Mouse (Mus musculus) hindbrain, embryonic 13.5 days (tissue): ENCODE measurements around the gene Rps6ka2. TPM values are rescaled to one million over a fixed set of nuclear protein-coding genes. Genes with fewer than 3 reads are reported as not detected.
A peak's percentile ranks its signal among the peaks of the same experiment; 100 is the strongest.
"Not testable (repeated sequence)": the region's sequence is repeated elsewhere in the genome, so short reads cannot be mapped to it uniquely, and the experiment has no call there.

Experiments
- ATAC-seq: fragments of 200-750 bp; cut with Nextera tagmentation; 2 replicates; pipeline ENCODE4 v1.8.0; 2017; ENCODE audit warnings: moderate TSS enrichment; ENCODE audit not compliant: low FRiP score
- H3K27ac ChIP-seq: fragments of 300-500 bp; sonication (generic); 2 replicates; pipeline ENCODE4 v1.5.1; 2015; ENCODE audit warnings: inconsistent platforms, mild to moderate bottlenecking, moderate library complexity
- H3K27me3 ChIP-seq: fragments of 300-500 bp; sonication (generic); 2 replicates; pipeline ENCODE4 v1.6.1; 2015; ENCODE audit warnings: mild to moderate bottlenecking, inconsistent platforms
- H3K36me3 ChIP-seq: fragments of 300-500 bp; sonication (generic); 2 replicates; pipeline ENCODE4 v1.6.1; 2015; ENCODE audit warnings: mild to moderate bottlenecking, inconsistent platforms
- H3K4me1 ChIP-seq: fragments of 300-500 bp; sonication (generic); replicated peaks from 2 replicates; pipeline ENCODE4 v1.6.1; 2015; ENCODE audit warnings: inconsistent platforms
- H3K4me2 ChIP-seq: fragments of 300-500 bp; sonication (generic); 2 replicates; pipeline ENCODE4 v1.6.1; 2015; ENCODE audit warnings: inconsistent platforms, mild to moderate bottlenecking, moderate library complexity
- H3K4me3 ChIP-seq: fragments of 300-500 bp; sonication (generic); 2 replicates; pipeline ENCODE4 v1.5.1; 2015; ENCODE audit warnings: mild to moderate bottlenecking, inconsistent platforms
- H3K9ac ChIP-seq: fragments of 300-500 bp; sonication (generic); 2 replicates; pipeline ENCODE4 v1.6.1; 2015; ENCODE audit warnings: mild to moderate bottlenecking, inconsistent platforms
- H3K9me3 ChIP-seq: fragments of 300-500 bp; sonication (generic); 2 replicates; pipeline ENCODE4 v1.6.1; 2016; ENCODE audit warnings: inconsistent platforms
- WGBS: fragments of 180-500 bp; shearing (Covaris S2); methylation state at CpG from one replicate; pipeline ENCODE4 v1.1.7; 2015; 5-methylcytosine and 5-hydroxymethylcytosine counted together
- polyA plus RNA-seq: library from polyadenylated mRNA; unstranded; fragments of >200 nt; fragmentation: Nextera tagmentation; extraction: Ambion mirVana; gene quantifications from 2 replicates; pipeline ENCODE4 v1.2.1, GENCODE M21; 2015

The Rps6ka2 gene
- polyA plus RNA-seq, 1 experiment from 2014 or later = 21.2 TPM

DNA sequence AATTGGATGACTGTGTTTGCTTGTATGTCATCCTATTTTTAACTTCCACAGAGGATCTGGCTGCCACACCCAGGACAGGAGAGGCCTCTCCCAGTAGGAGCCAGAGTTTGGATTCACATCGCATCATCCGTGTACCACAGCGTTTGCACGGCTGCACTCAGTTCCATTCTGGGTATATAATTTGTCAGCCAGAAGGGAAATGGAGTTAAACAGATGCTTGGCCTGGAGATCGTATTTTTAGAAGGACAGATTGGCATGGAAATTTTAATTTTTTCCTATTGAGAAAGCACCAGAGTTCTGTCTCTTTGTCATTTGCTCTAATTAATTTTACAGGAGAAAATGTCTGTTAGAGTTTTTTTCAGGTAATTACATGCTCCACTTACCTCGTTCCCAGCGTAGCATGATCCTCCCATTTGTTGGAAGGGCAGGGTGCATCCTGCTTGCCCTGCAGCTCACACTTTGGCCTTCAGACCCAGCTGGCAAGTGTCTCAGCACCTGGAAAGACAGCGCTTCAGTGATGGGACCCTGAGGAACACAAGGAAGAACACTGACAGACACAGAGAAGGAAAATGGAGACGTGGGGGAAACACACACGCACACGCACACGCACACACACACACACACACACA is 116.6 kb downstream of the Rps6ka2 start:
- H3K4me3 ChIP-seq = no peak overlapping the region
- H3K27me3 ChIP-seq = no peaks in the 10 kb centered on the region
- no peak for ATAC-seq
- H3K4me2 ChIP-seq = no peak overlapping the region
- peaks cover 33% of the 10 kb centered on the region for H3K4me1 ChIP-seq
- peak overlapping the region; percentile 49 for H3K27ac ChIP-seq
- H3K36me3 ChIP-seq = peaks cover 53% of the 10 kb centered on the region
- no peaks in the 10 kb centered on the region for H3K9me3 ChIP-seq
- no peak overlapping the region for H3K9ac ChIP-seq
- WGBS = 75% methylated on average over 11 of the region's 12 CpGs

DNA sequence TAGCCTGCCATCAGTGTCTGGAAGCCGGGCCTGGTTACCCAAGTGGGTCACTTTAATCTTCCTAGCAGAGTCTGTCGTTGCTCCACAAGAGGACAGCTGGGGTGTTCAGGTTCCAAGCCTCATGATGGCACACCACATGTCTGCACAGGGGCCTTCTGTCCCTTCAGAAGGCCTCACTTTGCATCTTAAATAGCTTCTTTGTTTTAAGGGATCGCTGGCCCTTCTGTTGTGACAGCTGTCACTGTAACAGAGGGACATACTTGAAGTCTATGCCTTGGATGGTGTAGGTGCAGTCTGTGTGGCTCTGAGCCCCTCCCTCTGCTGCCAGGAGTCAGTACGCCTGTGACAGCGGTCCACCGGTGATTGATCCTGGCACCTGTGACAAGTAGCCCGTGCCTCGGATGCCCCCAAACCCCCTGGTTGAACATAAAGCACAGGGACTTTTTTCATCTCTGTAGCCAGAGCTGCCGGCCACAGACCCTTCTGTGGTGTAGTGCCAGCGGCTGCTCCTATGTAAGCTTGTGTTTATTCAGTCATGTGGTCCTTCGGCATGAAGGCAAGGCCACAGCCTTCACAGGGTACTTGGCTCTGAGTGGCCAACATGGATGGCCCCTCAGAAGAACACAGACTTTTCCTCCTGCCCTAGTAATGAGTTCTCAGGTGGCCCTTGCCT is 122.2 kb downstream of the Rps6ka2 start:
- 0 out of 2 replicates have a peak, but pooled peaks have one; percentile 66 for ATAC-seq
- Histone ChIP-seq H3K4me1 (peaks cover 12% of the 10 kb centered on the region), H3K27ac (no peak overlapping the region), H3K4me2 (no peak overlapping the region), H3K36me3 (peaks cover 59% of the 10 kb centered on the region), H3K4me3 (no peak overlapping the region), H3K9me3 (no peaks in the 10 kb centered on the region), H3K27me3 (no peaks in the 10 kb centered on the region), H3K9ac (0 out of 2 replicates have a peak overlapping the region, but pooled peaks have one; percentile 19)
- 59% methylated on average over 11 of the region's 11 CpGs for WGBS

GRCm38 (mm10) chr17:7306278-7307196 is 136.6 kb downstream of the Rps6ka2 start:
- not testable (repeated sequence) for H3K27me3 ChIP-seq, H3K9me3 ChIP-seq, H3K27ac ChIP-seq, H3K4me2 ChIP-seq, H3K4me3 ChIP-seq, H3K36me3 ChIP-seq, H3K4me1 ChIP-seq, H3K9ac ChIP-seq
- ATAC-seq = peak; percentile 90
- 62% methylated on average over 8 of the region's 8 CpGs for WGBS

DNA sequence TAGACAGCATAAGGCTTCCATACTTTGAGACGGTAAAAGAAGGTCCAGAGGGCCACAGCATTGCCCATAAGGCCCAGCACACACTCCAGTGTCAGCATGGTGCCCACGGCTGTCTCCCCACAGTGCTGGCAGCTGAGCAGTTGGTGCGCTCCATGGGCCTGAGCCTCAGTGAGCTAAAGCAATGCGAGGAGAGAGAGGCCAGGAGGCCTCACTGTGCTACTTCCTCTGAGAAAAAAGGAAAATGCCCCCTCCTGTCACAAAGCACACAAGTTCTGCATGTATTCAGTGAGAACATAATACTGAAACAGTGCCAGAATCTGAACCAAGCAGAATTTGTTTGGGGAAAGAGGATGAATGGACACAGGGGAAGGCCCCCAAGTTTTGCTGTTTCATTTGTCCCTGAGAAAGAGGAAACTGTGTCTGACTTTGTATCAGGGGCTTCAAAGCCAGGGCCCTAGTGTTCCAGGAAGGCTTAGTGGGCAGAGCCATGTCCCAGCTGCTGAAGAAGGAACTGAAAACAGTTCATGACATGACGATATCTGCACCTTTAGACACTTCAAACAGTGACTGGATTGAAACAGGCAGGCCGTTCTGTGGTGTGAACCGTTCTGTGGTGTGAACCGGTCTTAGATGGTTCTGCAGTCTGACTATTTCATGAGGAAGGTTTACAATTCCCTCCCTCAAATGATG is 145.9 kb downstream of the Rps6ka2 start:
- H3K27me3 ChIP-seq, H3K9ac ChIP-seq, H3K4me2 ChIP-seq, H3K4me3 ChIP-seq, H3K36me3 ChIP-seq, H3K4me1 ChIP-seq, H3K9me3 ChIP-seq, H3K27ac ChIP-seq, ATAC-seq: not testable (repeated sequence)
- 79% methylated on average over 7 of the region's 8 CpGs for WGBS

GRCm38 (mm10) chr17:7319789-7320188 is 149.9 kb downstream of the Rps6ka2 start:
- H3K4me1 ChIP-seq = not testable (repeated sequence)
- WGBS = 91% methylated on average over 6 of the region's 6 CpGs

GRCm38 (mm10) chr17:7324346-7324745 is 154.4 kb downstream of the Rps6ka2 start, which contains the start of gene Tcp10a:
Gene Tcp10a, plus strand, starts transcription at chr17:7324646.
- not testable (repeated sequence) for H3K4me3 ChIP-seq, H3K27me3 ChIP-seq, H3K9ac ChIP-seq, H3K4me2 ChIP-seq, ATAC-seq, H3K27ac ChIP-seq, H3K9me3 ChIP-seq, H3K4me1 ChIP-seq, H3K36me3 ChIP-seq
- 94% methylated on average over 5 of the region's 5 CpGs for WGBS

More at GRCm38 (mm10) chr17:7319789-7320188, 149.9 kb downstream of the Rps6ka2 start:
- not testable (repeated sequence) for H3K27me3 ChIP-seq, ATAC-seq, H3K36me3 ChIP-seq, H3K4me2 ChIP-seq, H3K27ac ChIP-seq, H3K4me3 ChIP-seq, H3K9me3 ChIP-seq, H3K9ac ChIP-seq

- WGBS = 91% methylated on average over 8 of the region's 8 CpGs
- H3K4me1 ChIP-seq = not testable (repeated sequence)
Measured at GRCm38 (mm10) chr17:7326415-7326814, 156.5 kb downstream of the Rps6ka2 start.

GRCm38 (mm10) chr17:7332745-7333144 is 162.8 kb downstream of the Rps6ka2 start:
- not testable (repeated sequence) for H3K4me2 ChIP-seq, H3K4me1 ChIP-seq, H3K9ac ChIP-seq, H3K27me3 ChIP-seq, ATAC-seq, H3K4me3 ChIP-seq, H3K27ac ChIP-seq, H3K9me3 ChIP-seq, H3K36me3 ChIP-seq
- WGBS = 85% methylated on average over 3 of the region's 5 CpGs

More at GRCm38 (mm10) chr17:7326415-7326814, 156.5 kb downstream of the Rps6ka2 start:
- H3K36me3 ChIP-seq, H3K27ac ChIP-seq, H3K9ac ChIP-seq, H3K4me2 ChIP-seq, H3K4me3 ChIP-seq, ATAC-seq, H3K9me3 ChIP-seq, H3K27me3 ChIP-seq: not testable (repeated sequence)

GRCm38 (mm10) chr17:7337381-7337780 is 167.5 kb downstream of the Rps6ka2 start:
- not testable (repeated sequence) for H3K27ac ChIP-seq, ATAC-seq
- 58% methylated on average over 9 of the region's 9 CpGs for WGBS

DNA sequence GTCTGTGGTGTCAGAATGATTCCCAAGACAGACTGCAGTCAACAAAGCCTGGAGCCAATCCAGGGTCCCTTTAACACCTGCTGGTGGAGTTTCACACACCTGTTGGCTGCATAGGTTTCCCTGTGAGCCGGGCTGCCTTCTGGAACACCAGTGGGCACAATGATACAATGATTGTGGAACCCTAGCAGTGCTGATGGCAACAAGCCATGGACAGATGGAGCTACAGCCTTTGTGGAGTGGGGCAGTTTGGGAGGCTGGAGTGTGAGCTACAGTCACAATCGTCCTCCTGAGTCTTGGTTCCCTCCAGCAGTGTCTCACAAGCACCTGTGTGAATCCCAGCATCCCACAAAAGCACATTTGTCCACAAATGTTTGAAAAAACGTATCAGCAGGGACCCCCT is 178.8 kb downstream of the Rps6ka2 start:
- not testable (repeated sequence) for H3K27me3 ChIP-seq, H3K27ac ChIP-seq, H3K36me3 ChIP-seq, H3K9me3 ChIP-seq, H3K9ac ChIP-seq, H3K4me1 ChIP-seq, H3K4me2 ChIP-seq, H3K4me3 ChIP-seq, ATAC-seq
- 68% methylated on average over 2 of the region's 3 CpGs for WGBS

More at GRCm38 (mm10) chr17:7337381-7337780, 167.5 kb downstream of the Rps6ka2 start:
- not testable (repeated sequence) for H3K4me1 ChIP-seq, H3K4me3 ChIP-seq, H3K9me3 ChIP-seq, H3K9ac ChIP-seq, H3K4me2 ChIP-seq, H3K36me3 ChIP-seq, H3K27me3 ChIP-seq

DNA sequence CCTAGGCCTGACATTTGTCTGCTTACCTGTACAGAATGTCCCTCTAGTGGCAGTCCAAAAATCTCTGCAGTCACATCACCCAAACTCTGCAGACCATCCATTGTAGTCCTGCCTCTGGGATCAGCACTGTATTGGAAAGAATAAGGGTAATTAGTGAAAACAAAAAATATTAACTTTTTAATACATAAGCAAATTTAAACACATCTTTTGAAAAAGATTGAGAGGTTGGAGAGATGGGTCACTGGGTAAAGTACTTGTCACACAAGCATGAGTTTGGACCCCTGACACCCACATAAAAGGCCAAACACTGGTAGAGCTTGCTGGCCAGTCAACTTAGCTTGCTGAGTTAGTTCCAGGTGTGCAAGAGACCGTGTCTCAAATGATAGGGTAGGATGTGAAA is 182.7 kb downstream of the Rps6ka2 start, which contains the start of gene Ttll2:
Ttll2 (minus strand) TSS at position 101 of the 400 bp plus-strand sequence.
- WGBS = 94% methylated on average over 1 of the region's 1 CpGs
- not testable (repeated sequence) for H3K36me3 ChIP-seq, ATAC-seq

More for the DNA sequence above, 182.7 kb downstream of the Rps6ka2 start, which contains the start of gene Ttll2:
- not testable (repeated sequence) for H3K4me3 ChIP-seq, H3K9ac ChIP-seq, H3K4me2 ChIP-seq, H3K27me3 ChIP-seq, H3K9me3 ChIP-seq, H3K27ac ChIP-seq, H3K4me1 ChIP-seq
